Mouse (Mus musculus): Measurements from ENCODE around the gene Gopc. TPM values are rescaled to one million over a fixed set of nuclear protein-coding genes. Genes with fewer than 3 reads are reported as not detected.
"Not testable (repeated sequence)": the region's sequence is repeated elsewhere in the genome, so short reads cannot be mapped to it uniquely, and the experiment has no call there.

Gene Gopc
- polyA plus RNA-seq, 1 experiment, result 7.9 TPM

DNA sequence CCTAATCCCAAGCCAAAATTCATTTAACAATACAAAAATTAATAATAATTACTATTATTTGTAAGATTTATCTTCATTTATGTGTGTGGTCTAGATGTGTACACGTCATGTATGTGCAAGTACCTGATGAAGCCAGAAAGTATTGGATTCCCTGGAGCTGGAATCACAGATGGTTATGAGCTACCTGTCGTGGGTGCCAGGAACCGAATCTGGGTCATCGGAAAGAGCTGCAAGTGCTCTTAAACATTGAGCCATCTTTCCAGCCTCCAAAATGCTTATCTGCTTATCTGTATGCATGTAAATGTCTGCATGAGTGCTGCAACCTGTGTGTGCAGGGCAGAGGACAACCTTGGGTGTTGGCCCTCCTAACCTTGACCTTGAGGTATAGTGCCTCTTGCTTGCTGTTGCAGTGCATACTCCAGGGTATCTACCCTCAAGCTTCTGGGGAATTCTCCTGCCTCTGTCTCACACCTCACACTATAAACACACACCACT is 21.6 kb downstream of the Gopc start:
- H3K79me2 ChIP-seq (ENCODE audit: control insufficient read depth, insufficient read depth), result peaks cover 5% of the 10 kb centered on the region
- no peak overlapping the region for H3K4me2 ChIP-seq (ENCODE audit: low read depth)
- no peak for TF ChIP-seq USF1 (IDR thresholded peaks at IDR 0.05; ENCODE audit: low read depth)
- TF ChIP-seq POLR2A (IDR thresholded peaks at IDR 0.05; ENCODE audit: insufficient read length, low read depth), result no peak
- no peak for TF ChIP-seq REST (IDR thresholded peaks at IDR 0.05; ENCODE audit: insufficient read depth, insufficient read length)
- TF ChIP-seq MYOG (IDR thresholded peaks at IDR 0.05; ENCODE audit: control insufficient read depth in 1 of 3, insufficient read depth in 1 of 3, insufficient read length in 2 of 3, low read depth in 2 of 3), result no peak
- no peak for TF ChIP-seq MAX (IDR thresholded peaks at IDR 0.05; ENCODE audit: low read depth)
- TF ChIP-seq MYOD1 (IDR thresholded peaks at IDR 0.05; ENCODE audit: control insufficient read depth in 1 of 3, insufficient read length in 2 of 3, low read depth in 2 of 3), result no peak
- no peak for TF ChIP-seq TCF12 (IDR thresholded peaks at IDR 0.05; ENCODE audit: insufficient read depth, poor library complexity, severe bottlenecking)
- TF ChIP-seq E2F4 (IDR thresholded peaks at IDR 0.05; ENCODE audit: insufficient read depth), result no peak
- H3K27me3 ChIP-seq (ENCODE audit: control insufficient read depth, insufficient read depth, insufficient read length), result no peaks in the 10 kb centered on the region
- H3K36me3 ChIP-seq (ENCODE audit: control insufficient read depth, insufficient read depth), result peaks cover 6% of the 10 kb centered on the region
- H3ac ChIP-seq (ENCODE audit: control insufficient read depth, insufficient read length), result no peak overlapping the region
- no peak overlapping the region for H3K4me3 ChIP-seq

DNA sequence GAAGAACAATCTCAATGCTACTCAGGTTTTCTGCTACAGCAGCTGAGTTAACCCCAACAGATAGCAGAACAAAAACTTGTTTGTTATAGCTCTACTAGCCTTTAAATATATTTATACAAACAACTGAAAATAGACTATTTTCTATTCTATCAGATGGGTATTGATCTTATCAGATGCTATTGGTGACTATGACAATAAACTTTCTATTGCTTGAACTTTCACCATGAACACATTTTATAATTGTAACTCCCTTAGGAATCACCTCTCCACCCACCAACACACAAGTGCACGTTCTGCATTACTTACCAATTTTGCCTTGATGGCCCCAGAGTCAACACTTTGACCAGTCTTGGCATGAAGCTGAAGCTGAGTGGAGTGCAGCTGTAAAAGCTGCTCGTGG is 23.5 kb downstream of the Gopc start, which contains the start of gene Gm26741:
Gene Gm26741 (plus strand): TSS at position 301 of the 400 bp plus-strand sequence.
- no peak within 1 kb of the TSS for H3K4me2 ChIP-seq (ENCODE audit: low read depth)
- H3K79me2 ChIP-seq (ENCODE audit: control insufficient read depth, insufficient read depth), result no peaks in the 10 kb centered on the region
- H3ac ChIP-seq (ENCODE audit: control insufficient read depth, insufficient read length), result no peak within 1 kb of the TSS
- no peaks in the 10 kb centered on the region for H3K27me3 ChIP-seq (ENCODE audit: control insufficient read depth, insufficient read depth, insufficient read length)
- TF ChIP-seq USF1 (IDR thresholded peaks at IDR 0.05; ENCODE audit: low read depth), result no peak
- H3K4me3 ChIP-seq, result no peak within 1 kb of the TSS
- H3K36me3 ChIP-seq (ENCODE audit: control insufficient read depth, insufficient read depth), result peaks cover 6% of the 10 kb centered on the region

DNA sequence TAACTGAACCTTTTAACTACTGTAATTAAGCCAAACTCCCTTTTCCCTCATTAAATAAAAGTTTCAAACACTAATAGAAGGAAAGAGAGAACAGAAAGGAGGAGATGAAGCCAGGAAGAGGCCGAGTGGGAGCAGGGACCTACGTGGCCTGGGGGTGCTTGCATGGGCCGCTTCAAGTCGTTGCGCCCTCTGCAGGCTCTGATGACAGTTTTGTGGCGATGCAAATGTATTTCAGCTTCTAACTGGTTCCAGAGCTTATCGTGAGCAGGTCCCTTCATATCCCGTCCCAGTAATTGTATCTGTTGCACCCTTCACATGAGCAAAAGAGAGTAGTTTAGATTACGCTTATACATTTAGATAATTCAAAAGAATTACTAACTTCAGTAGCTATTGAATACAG is 28.7 kb downstream of the Gopc start:
- Histone ChIP-seq H3K79me2 (ENCODE audit: control insufficient read depth, insufficient read depth) (no peaks in the 10 kb centered on the region), H3K36me3 (ENCODE audit: control insufficient read depth, insufficient read depth) (peaks cover 29% of the 10 kb centered on the region), H3ac (ENCODE audit: control insufficient read depth, insufficient read length) (no peak overlapping the region), H3K27me3 (ENCODE audit: control insufficient read depth, insufficient read depth, insufficient read length) (no peaks in the 10 kb centered on the region), H3K4me3 (no peak overlapping the region), H3K4me2 (ENCODE audit: low read depth) (no peak overlapping the region)
- TF ChIP-seq SRF (IDR thresholded peaks at IDR 0.05; ENCODE audit: control insufficient read depth, insufficient read length, low read depth), result no peak
- TF ChIP-seq MYOD1 (IDR thresholded peaks at IDR 0.05; ENCODE audit: control insufficient read depth in 1 of 3, insufficient read length in 2 of 3, low read depth in 2 of 3), result no peak
- TF ChIP-seq POLR2AphosphoS2 (IDR thresholded peaks at IDR 0.05; ENCODE audit: insufficient read length, low read depth), result no peak
- no peak for TF ChIP-seq USF1 (IDR thresholded peaks at IDR 0.05; ENCODE audit: low read depth)
- TF ChIP-seq REST (IDR thresholded peaks at IDR 0.05; ENCODE audit: insufficient read depth, insufficient read length), result no peak
- no peak for TF ChIP-seq POLR2A (IDR thresholded peaks at IDR 0.05; ENCODE audit: insufficient read length, low read depth)
- no peak for TF ChIP-seq MAX (IDR thresholded peaks at IDR 0.05; ENCODE audit: low read depth)
- TF ChIP-seq TCF12 (IDR thresholded peaks at IDR 0.05; ENCODE audit: insufficient read depth, poor library complexity, severe bottlenecking), result no peak
- TF ChIP-seq MYOG (IDR thresholded peaks at IDR 0.05; ENCODE audit: control insufficient read depth in 1 of 3, insufficient read depth in 1 of 3, insufficient read length in 2 of 3, low read depth in 2 of 3), result no peak
- no peak for TF ChIP-seq E2F4 (IDR thresholded peaks at IDR 0.05; ENCODE audit: insufficient read depth)
- TF ChIP-seq CEBPB (IDR thresholded peaks at IDR 0.05; ENCODE audit: insufficient read depth, poor library complexity, severe bottlenecking), result no peak
- TF ChIP-seq TCF3 (IDR thresholded peaks at IDR 0.05; ENCODE audit: insufficient read length, low read depth), result no peak

DNA sequence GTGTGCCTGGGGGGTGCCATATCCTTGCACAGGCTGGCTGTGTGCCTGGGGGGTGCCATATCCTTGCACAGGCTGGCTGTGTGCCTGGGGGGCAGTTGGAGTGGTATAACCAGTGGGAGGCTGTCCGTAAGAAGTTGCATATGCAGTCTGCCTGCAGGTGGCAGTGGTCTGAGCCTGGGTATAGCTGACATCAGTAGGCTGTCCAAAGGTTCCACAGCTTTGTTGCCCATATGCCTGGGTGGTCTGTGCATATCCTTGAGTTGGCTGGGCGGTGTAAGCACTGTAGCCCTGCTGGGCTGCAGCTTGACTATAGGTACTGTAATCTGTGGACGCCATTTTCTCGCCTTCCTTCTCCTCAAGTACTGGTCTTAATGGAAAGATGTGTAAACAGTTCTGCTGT is 38.6 kb downstream of the Gopc start:
- not testable (repeated sequence) for H3ac ChIP-seq (ENCODE audit: control insufficient read depth, insufficient read length); H3K79me2 ChIP-seq (ENCODE audit: control insufficient read depth, insufficient read depth); H3K27me3 ChIP-seq (ENCODE audit: control insufficient read depth, insufficient read depth, insufficient read length); H3K4me2 ChIP-seq (ENCODE audit: low read depth); H3K4me3 ChIP-seq
- peaks cover 31% of the 10 kb centered on the region for H3K36me3 ChIP-seq (ENCODE audit: control insufficient read depth, insufficient read depth)

DNA sequence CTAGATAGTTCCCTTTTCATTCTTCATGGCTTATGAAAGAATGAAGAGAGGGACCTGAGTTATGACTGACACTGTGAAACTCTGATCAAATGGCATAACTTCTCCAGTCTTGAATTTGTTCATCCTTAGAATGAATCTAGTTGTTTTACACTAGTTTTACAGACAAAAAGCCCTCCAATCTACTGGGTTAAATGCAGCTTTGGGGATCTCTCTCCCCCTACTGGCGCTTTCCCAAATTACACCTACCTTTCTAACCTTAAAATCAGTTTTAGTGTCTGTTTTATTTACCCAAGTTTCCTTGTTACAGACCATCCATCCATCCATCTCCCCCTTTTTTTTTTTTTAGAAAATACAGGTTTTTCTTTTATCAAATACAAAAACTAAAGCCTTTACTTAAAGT is 50.9 kb downstream of the Gopc start:
- Histone ChIP-seq H3K79me2 (ENCODE audit: control insufficient read depth, insufficient read depth) (no peaks in the 10 kb centered on the region), H3K4me2 (ENCODE audit: low read depth) (no peak overlapping the region), H3K27me3 (ENCODE audit: control insufficient read depth, insufficient read depth, insufficient read length) (no peaks in the 10 kb centered on the region), H3ac (ENCODE audit: control insufficient read depth, insufficient read length) (no peak overlapping the region), H3K36me3 (ENCODE audit: control insufficient read depth, insufficient read depth) (peaks cover 4% of the 10 kb centered on the region), H3K4me3 (no peak overlapping the region)
- TF ChIP-seq USF1 (IDR thresholded peaks at IDR 0.05; ENCODE audit: low read depth), result no peak

DNA sequence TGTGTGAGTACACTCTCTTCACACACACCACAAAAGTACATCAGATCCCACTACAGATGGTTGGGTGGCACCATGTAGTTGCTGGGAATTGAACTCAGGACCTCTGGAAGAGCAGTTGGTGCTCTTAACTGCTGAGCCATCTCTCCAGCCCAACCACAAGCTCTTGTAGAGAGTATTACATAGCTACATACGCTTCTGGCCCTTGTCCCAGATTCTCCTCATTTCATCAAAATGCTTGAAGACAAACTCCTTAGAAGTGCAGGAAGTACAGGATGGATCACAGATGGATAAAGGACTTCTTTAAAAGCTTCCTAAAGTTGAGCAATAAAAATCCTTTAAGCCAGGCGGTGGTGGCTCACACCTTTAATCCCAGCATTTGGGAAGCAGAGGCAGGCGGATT is 60.0 kb downstream of the Gopc start:
- Histone ChIP-seq H3K4me3 (no peak overlapping the region), H3K36me3 (ENCODE audit: control insufficient read depth, insufficient read depth) (peaks cover 6% of the 10 kb centered on the region), H3ac (ENCODE audit: control insufficient read depth, insufficient read length) (no peak overlapping the region), H3K27me3 (ENCODE audit: control insufficient read depth, insufficient read depth, insufficient read length) (no peaks in the 10 kb centered on the region), H3K79me2 (ENCODE audit: control insufficient read depth, insufficient read depth) (no peaks in the 10 kb centered on the region), H3K4me2 (ENCODE audit: low read depth) (no peak overlapping the region)
- TF ChIP-seq POLR2A (IDR thresholded peaks at IDR 0.05; ENCODE audit: insufficient read length, low read depth) (no peak), SRF (IDR thresholded peaks at IDR 0.05; ENCODE audit: control insufficient read depth, insufficient read length, low read depth) (no peak), TCF12 (IDR thresholded peaks at IDR 0.05; ENCODE audit: insufficient read depth, poor library complexity, severe bottlenecking) (no peak), USF1 (IDR thresholded peaks at IDR 0.05; ENCODE audit: low read depth) (no peak), MAX (IDR thresholded peaks at IDR 0.05; ENCODE audit: low read depth) (no peak), POLR2AphosphoS2 (IDR thresholded peaks at IDR 0.05; ENCODE audit: insufficient read length, low read depth) (no peak), TCF3 (IDR thresholded peaks at IDR 0.05; ENCODE audit: insufficient read length, low read depth) (no peak), CEBPB (IDR thresholded peaks at IDR 0.05; ENCODE audit: insufficient read depth, poor library complexity, severe bottlenecking) (no peak), REST (IDR thresholded peaks at IDR 0.05; ENCODE audit: insufficient read depth, insufficient read length) (no peak), MYOD1 (IDR thresholded peaks at IDR 0.05; ENCODE audit: control insufficient read depth in 1 of 3, insufficient read length in 2 of 3, low read depth in 2 of 3) (no peak), MYOG (IDR thresholded peaks at IDR 0.05; ENCODE audit: control insufficient read depth in 1 of 3, insufficient read depth in 1 of 3, insufficient read length in 2 of 3, low read depth in 2 of 3) (no peak), E2F4 (IDR thresholded peaks at IDR 0.05; ENCODE audit: insufficient read depth) (no peak)

Data from myocyte (in vitro differentiated cells).